Mouse (Mus musculus) left cerebral cortex, postnatal 10 days (tissue): ENCODE data around the gene Gpx1. TPM values are rescaled to one million over a fixed set of nuclear protein-coding genes. Genes with fewer than 3 reads are reported as not detected.
"Not testable (repeated sequence)": the region's sequence is repeated elsewhere in the genome, so short reads cannot be mapped to it uniquely, and the experiment has no call there.

Experiments used
- DNase-seq, 2 experiments: peaks; one replicate each; pipeline ENCODE4 v3.0.0; 2021 to 2022; ENCODE audit warnings: low spot score in 2 of 2, mixed read lengths in 1 of 2; ENCODE audit errors: extremely low spot score in 1 of 2
- intact Hi-C: fragments of 180-260 bp; cut with DNase I; formaldehyde crosslinking; loops from one replicate; pipeline ENCODE4 v1.15.1; 2025
- total RNA-seq, 2 experiments: library from RNA; stranded (reverse); gene quantifications; 2 replicates each; pipeline ENCODE4 v1.2.3; 2021

Gpx1 gene
- total RNA-seq = 10 to 100 TPM; 91.2 to 92.6 TPM

- intact Hi-C loops = no loop called here
- DNase-seq = peak; percentile 83 to 95
These were observed at the start of gene Gpx1 for GRCm38 (mm10) chr9:108338886-108339781. Gpx1 (plus strand) TSS chr9:108338903.

- DNase-seq = no peak
- intact Hi-C loops = no loop called here
These were observed 49.4 kb upstream of the Gpx1 start for GRCm38 (mm10) chr9:108289347-108289746.

- peak; percentile 93 to 97 for DNase-seq
- intact Hi-C loops = no loop called here
These were observed 48.5 kb upstream of the Gpx1 start, which contains the start of gene Nicn1 for GRCm38 (mm10) chr9:108290016-108290750. Nicn1 (plus strand) TSS chr9:108290429.

- DNase-seq = no peak
- intact Hi-C loops = no loop called here
These were observed 47.9 kb upstream of the Gpx1 start for GRCm38 (mm10) chr9:108290773-108291172.

GRCm38 (mm10) chr9:108296453-108297355, 42.0 kb upstream of the Gpx1 start, which contains the start of gene Amt:
Amt (plus strand) TSS chr9:108296853.
- intact Hi-C loops = no loop called here
- peak in 1 of 2 experiments; percentile 67 for DNase-seq

- no peak for DNase-seq
- intact Hi-C loops = no loop called here
These were observed 36.9 kb upstream of the Gpx1 start for GRCm38 (mm10) chr9:108301853-108302252.

- intact Hi-C loops = no loop called here
- DNase-seq = no peak
These were observed 34.0 kb upstream of the Gpx1 start for GRCm38 (mm10) chr9:108304716-108305115.

GRCm38 (mm10) chr9:108305170-108305569, 33.5 kb upstream of the Gpx1 start:
- intact Hi-C loops = no loop called here
- no peak for DNase-seq

- DNase-seq = peak; percentile 98 to 100
- intact Hi-C loops = no loop called here
These were observed 32.8 kb upstream of the Gpx1 start, which contains the start of the genes Rhoa and Tcta for GRCm38 (mm10) chr9:108305629-108306520. Rhoa (plus strand) TSS chr9:108306129. Tcta (minus strand) TSS chr9:108306160.

- intact Hi-C loops = no loop called here
- peak in 1 of 2 experiments; percentile 93 for DNase-seq
These were observed 32.1 kb upstream of the Gpx1 start for GRCm38 (mm10) chr9:108306571-108306980.

- intact Hi-C loops = no loop called here
- DNase-seq = no peak
These were observed 31.5 kb upstream of the Gpx1 start for GRCm38 (mm10) chr9:108307021-108307807.

- intact Hi-C loops = no loop called here
These were observed 30.6 kb upstream of the Gpx1 start for GRCm38 (mm10) chr9:108308141-108308540.

GRCm38 (mm10) chr9:108317572-108317971, 21.1 kb upstream of the Gpx1 start:
- no peak for DNase-seq
- intact Hi-C loops = no loop called here

More at GRCm38 (mm10) chr9:108308141-108308540, 30.6 kb upstream of the Gpx1 start:
- DNase-seq = no peak

GRCm38 (mm10) chr9:108318462-108318861, 20.2 kb upstream of the Gpx1 start:
- intact Hi-C loops = no loop called here
- no peak for DNase-seq

GRCm38 (mm10) chr9:108322054-108322453, 16.6 kb upstream of the Gpx1 start:
- intact Hi-C loops, DNase-seq: not testable (repeated sequence)

GRCm38 (mm10) chr9:108324784-108325183, 13.9 kb upstream of the Gpx1 start:
- intact Hi-C loops = no loop called here
- DNase-seq = no peak

- intact Hi-C loops = no loop called here
- no peak for DNase-seq
These were observed 12.9 kb upstream of the Gpx1 start for GRCm38 (mm10) chr9:108325811-108326210.
